Mouse (Mus musculus) CH12.LX (cell line): ENCODE data around the gene Map6.

Source experiments
- CTCF ChIP-seq, 2 experiments: IDR thresholded peaks in 1 of 2; conservative IDR thresholded peaks in 1 of 2; 2 replicates each; pipeline ENCODE4 v1.5.1; 2011 to 2012; ENCODE audit warnings: low read depth in 2 of 2, low read length in 2 of 2, improper control_type of control experiment in 1 of 2, inconsistent platforms in 1 of 2, mild to moderate bottlenecking in 1 of 2, moderate library complexity in 1 of 2
- E2F4 ChIP-seq: IDR thresholded peaks from 2 replicates; pipeline ENCODE4 v1.6.1; 2011; ENCODE audit warnings: low read depth, low read length, improper control_type of control experiment; ENCODE audit not compliant: insufficient replicate concordance
- GABPA ChIP-seq: IDR thresholded peaks from 2 replicates; pipeline ENCODE4 v1.6.1; 2012; ENCODE audit warnings: low read depth, low read length, improper control_type of control experiment, inconsistent platforms; ENCODE audit not compliant: insufficient replicate concordance
- MAX ChIP-seq: IDR thresholded peaks from 2 replicates; pipeline ENCODE4 v1.6.1; 2011; ENCODE audit warnings: low read length, improper control_type of control experiment
- MYC ChIP-seq: IDR thresholded peaks from 2 replicates; pipeline ENCODE4 v1.6.1; 2011; ENCODE audit warnings: low read depth, mild to moderate bottlenecking, improper control_type of control experiment, low read length
- POLR2A ChIP-seq: IDR thresholded peaks from 2 replicates; pipeline ENCODE4 v1.6.1; 2011; ENCODE audit warnings: low read depth, mild to moderate bottlenecking, improper control_type of control experiment, low read length
- RAD21 ChIP-seq: IDR thresholded peaks from 2 replicates; pipeline ENCODE4 v1.6.1; 2011; ENCODE audit warnings: low read depth, mild to moderate bottlenecking, low read length, improper control_type of control experiment, moderate library complexity
- SIN3A ChIP-seq: IDR thresholded peaks from 2 replicates; pipeline ENCODE4 v1.6.1; 2012; ENCODE audit warnings: low read length, improper control_type of control experiment, inconsistent platforms
- SMC3 ChIP-seq: IDR thresholded peaks from 2 replicates; pipeline ENCODE4 v1.6.1; 2011; ENCODE audit warnings: low read depth, low read length, improper control_type of control experiment
- USF1 ChIP-seq: IDR thresholded peaks from 2 replicates; pipeline ENCODE4 v1.6.1; 2014; ENCODE audit warnings: low read depth, mild to moderate bottlenecking, inconsistent platforms, low read length, improper control_type of control experiment
- ZC3H11A ChIP-seq: IDR thresholded peaks from 2 replicates; pipeline ENCODE4 v1.6.1; 2012; ENCODE audit warnings: low read depth, mild to moderate bottlenecking, inconsistent platforms, low read length, improper control_type of control experiment

DNA sequence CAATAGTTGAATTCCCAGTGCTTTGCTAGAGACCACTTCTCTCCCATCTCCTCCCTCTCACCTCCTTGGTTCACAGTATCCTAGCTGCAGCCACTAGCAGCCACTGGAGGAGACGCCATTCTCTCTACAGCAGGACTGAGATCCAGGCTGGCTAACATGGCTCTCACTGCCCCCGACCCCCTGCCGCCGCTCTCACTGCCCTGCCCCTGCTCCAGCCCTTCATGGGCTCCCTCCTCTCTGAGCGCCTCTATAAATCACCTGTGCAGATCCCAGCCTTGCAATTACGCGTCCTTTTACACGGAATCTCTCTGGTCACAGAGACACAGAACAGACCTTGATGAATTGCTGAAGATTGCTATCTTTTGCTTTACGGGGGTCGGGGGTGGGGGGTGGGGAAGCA, 57.6 kb downstream of the Map6 start:
- TF ChIP-seq SIN3A (no peak), USF1 (no peak), POLR2A (no peak), MAX (no peak), CTCF (conservative IDR thresholded peaks at IDR 0.05 in 1 of 2, IDR thresholded peaks at IDR 0.05 in 1 of 2; ENCODE audit: low read depth in 2 of 2, low read length in 2 of 2) (no peak), MYC (no peak), GABPA (no peak), ZC3H11A (no peak), E2F4 (no peak), SMC3 (no peak), RAD21 (no peak)
